Mouse (Mus musculus): ENCODE data around the gene Ugt1a9.

- TF ChIP-seq CTCF (IDR thresholded peaks at IDR 0.05; ENCODE audit: extremely low read depth, insufficient read depth, insufficient read length, insufficient replicate concordance) (no peak), POLR2A (IDR thresholded peaks at IDR 0.05; ENCODE audit: low read depth, low read length) (no peak)
Measured at GRCm38 (mm10) chr1:88229566-88229965, 159.0 kb downstream of the Ugt1a9 start.
